Mouse (Mus musculus): ENCODE measurements around the gene Olfr279. TPM values are rescaled to one million over a fixed set of nuclear protein-coding genes. Genes with fewer than 3 reads are reported as not detected.
"Not testable (repeated sequence)": the region's sequence is repeated elsewhere in the genome, so short reads cannot be mapped to it uniquely, and the experiment has no call there.

Olfr279 gene
- polyA plus RNA-seq, 1 experiment from 2014 or later: not detected

DNA sequence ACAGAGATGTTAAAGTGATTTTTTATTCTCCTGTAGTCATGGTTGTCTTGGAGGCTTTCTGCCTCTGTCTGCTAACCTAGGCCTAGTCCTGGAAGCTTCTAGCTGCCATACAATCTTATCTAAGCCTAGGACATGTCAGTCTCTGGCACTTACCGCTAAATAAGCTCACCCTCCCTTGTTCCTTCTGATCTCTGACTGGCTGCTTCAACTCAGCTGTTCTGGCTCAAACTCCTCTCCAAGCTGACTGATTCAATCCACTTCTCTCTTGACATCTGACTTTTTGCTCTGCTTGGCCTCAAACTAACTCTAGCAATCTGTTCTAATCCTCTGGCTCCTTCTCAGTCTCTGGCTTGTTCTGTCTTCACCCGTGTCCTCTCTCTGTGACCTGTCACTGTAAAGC, 22.6 kb downstream of the Olfr279 start:
- not testable (repeated sequence) for ATAC-seq (ENCODE audit: low FRiP score); H3K9ac ChIP-seq (ENCODE audit: low read length); H3K4me2 ChIP-seq; H3K27ac ChIP-seq (ENCODE audit: low read depth, low read length); H3K4me1 ChIP-seq (ENCODE audit: control insufficient read depth, insufficient read depth, low read length); H3K27me3 ChIP-seq (ENCODE audit: control insufficient read depth, insufficient read depth, low read length); DNase-seq (ENCODE audit: low spot score, missing footprints); H3K9me3 ChIP-seq (ENCODE audit: control insufficient read depth, low read length); H3K4me3 ChIP-seq (ENCODE audit: low read depth, low read length)
- peaks cover 11% of the 10 kb centered on the region for H3K36me3 ChIP-seq (ENCODE audit: control insufficient read depth, insufficient read depth, low read length)
- 76% methylated on average over 2 of the region's 2 CpGs for WGBS

- no peak overlapping the region for H3K27ac ChIP-seq (ENCODE audit: low read depth, low read length)
- no peaks in the 10 kb centered on the region for H3K9me3 ChIP-seq (ENCODE audit: control insufficient read depth, low read length)
- no peak overlapping the region for H3K4me3 ChIP-seq (ENCODE audit: low read depth, low read length)
- H3K4me1 ChIP-seq (ENCODE audit: control insufficient read depth, insufficient read depth, low read length): peaks cover 2% of the 10 kb centered on the region
- WGBS: 73% methylated on average over 16 of the region's 16 CpGs
- peaks cover 25% of the 10 kb centered on the region for H3K36me3 ChIP-seq (ENCODE audit: control insufficient read depth, insufficient read depth, low read length)
- ATAC-seq (ENCODE audit: low FRiP score): no peak
- no peak overlapping the region for H3K9ac ChIP-seq (ENCODE audit: low read length)
- no peaks in the 10 kb centered on the region for H3K27me3 ChIP-seq (ENCODE audit: control insufficient read depth, insufficient read depth, low read length)
- H3K4me2 ChIP-seq: no peak overlapping the region
- DNase-seq (ENCODE audit: low spot score, missing footprints): peak; percentile 94
These were observed 25.5 kb downstream of the Olfr279 start for GRCm38 (mm10) chr15:98517380-98518355.

DNA sequence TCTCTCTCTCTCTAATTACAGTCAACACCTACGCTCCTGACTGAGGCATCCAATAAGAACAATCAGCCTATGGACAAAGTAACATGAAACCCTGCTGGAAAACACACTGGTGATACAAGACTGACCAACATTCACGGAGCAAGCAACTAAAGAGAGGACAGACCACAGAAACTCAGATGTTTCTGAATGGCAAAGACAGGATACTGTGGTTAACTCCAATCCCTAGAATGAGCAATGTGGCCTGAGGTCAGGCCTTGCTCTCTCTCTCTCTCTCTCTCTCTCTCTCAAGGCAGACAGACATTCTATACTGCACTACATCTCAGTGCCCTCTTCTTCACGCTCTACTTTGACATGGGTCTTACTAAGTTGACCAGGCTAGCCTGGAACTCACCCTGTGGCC, 29.0 kb downstream of the Olfr279 start:
- H3K36me3 ChIP-seq (ENCODE audit: control insufficient read depth, insufficient read depth, low read length): peaks cover 39% of the 10 kb centered on the region
- DNase-seq (ENCODE audit: low spot score, missing footprints) (no peak), ATAC-seq (ENCODE audit: low FRiP score) (no peak)
- WGBS: 97% methylated on average over 3 of the region's 3 CpGs
- no peak overlapping the region for H3K4me2 ChIP-seq
- no peaks in the 10 kb centered on the region for H3K27me3 ChIP-seq (ENCODE audit: control insufficient read depth, insufficient read depth, low read length)
- H3K4me3 ChIP-seq (ENCODE audit: low read depth, low read length): no peak overlapping the region
- no peak overlapping the region for H3K27ac ChIP-seq (ENCODE audit: low read depth, low read length)
- no peak overlapping the region for H3K9ac ChIP-seq (ENCODE audit: low read length)
- no peaks in the 10 kb centered on the region for H3K4me1 ChIP-seq (ENCODE audit: control insufficient read depth, insufficient read depth, low read length)
- H3K9me3 ChIP-seq (ENCODE audit: control insufficient read depth, low read length): no peaks in the 10 kb centered on the region

GRCm38 (mm10) chr15:98526057-98526456, 33.9 kb downstream of the Olfr279 start:
- no peaks in the 10 kb centered on the region for H3K4me1 ChIP-seq (ENCODE audit: control insufficient read depth, insufficient read depth, low read length)
- ATAC-seq (ENCODE audit: low FRiP score): no peak
- H3K9me3 ChIP-seq (ENCODE audit: control insufficient read depth, low read length): no peaks in the 10 kb centered on the region
- DNase-seq (ENCODE audit: low spot score, missing footprints): no peak
- 88% methylated on average over 5 of the region's 5 CpGs for WGBS
- no peak overlapping the region for H3K27ac ChIP-seq (ENCODE audit: low read depth, low read length)
- no peak overlapping the region for H3K4me2 ChIP-seq
- no peaks in the 10 kb centered on the region for H3K27me3 ChIP-seq (ENCODE audit: control insufficient read depth, insufficient read depth, low read length)
- peaks cover 50% of the 10 kb centered on the region for H3K36me3 ChIP-seq (ENCODE audit: control insufficient read depth, insufficient read depth, low read length)
- H3K4me3 ChIP-seq (ENCODE audit: low read depth, low read length): no peak overlapping the region
- H3K9ac ChIP-seq (ENCODE audit: low read length): no peak overlapping the region

DNA sequence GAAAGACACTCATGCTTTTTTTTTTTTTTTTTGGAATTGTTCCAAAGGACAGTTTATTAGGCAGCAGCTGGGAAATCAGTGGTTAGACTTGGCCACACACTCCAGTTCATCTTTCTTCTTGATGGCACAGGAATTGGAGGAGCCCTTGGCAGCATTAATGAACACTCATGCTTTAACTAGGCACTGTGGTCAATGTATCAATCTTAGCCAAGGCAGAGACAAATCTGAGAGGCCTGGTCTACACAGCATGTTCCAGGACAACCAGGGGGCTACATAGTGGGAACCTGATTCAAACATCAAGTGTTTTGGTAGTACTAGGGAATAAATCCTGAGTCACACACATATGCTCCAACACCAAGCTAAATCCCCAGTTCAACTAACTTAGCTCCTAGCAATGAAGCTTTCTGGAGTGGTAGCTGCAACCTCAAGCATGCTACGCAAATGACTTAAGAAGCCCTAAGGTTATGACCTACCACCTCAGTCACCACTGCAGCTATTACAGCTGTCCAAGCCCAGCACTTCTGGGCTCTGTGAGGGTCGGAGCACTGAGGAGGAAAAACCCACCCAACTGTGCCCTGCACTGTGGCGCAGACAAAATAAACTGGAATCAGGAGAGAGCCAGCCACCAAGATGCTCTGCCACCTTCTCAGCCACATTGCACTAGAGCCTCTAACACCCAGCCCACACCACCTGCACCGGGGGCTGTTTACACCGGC, 35.0 kb downstream of the Olfr279 start:
- 94% methylated on average over 5 of the region's 5 CpGs for WGBS
- H3K27me3 ChIP-seq (ENCODE audit: control insufficient read depth, insufficient read depth, low read length): no peaks in the 10 kb centered on the region
- no peak overlapping the region for H3K4me3 ChIP-seq (ENCODE audit: low read depth, low read length)
- H3K4me2 ChIP-seq: no peak overlapping the region
- no peak overlapping the region for H3K9ac ChIP-seq (ENCODE audit: low read length)
- H3K27ac ChIP-seq (ENCODE audit: low read depth, low read length): no peak overlapping the region
- H3K4me1 ChIP-seq (ENCODE audit: control insufficient read depth, insufficient read depth, low read length): peaks cover 1% of the 10 kb centered on the region
- no peaks in the 10 kb centered on the region for H3K9me3 ChIP-seq (ENCODE audit: control insufficient read depth, low read length)
- no peak for ATAC-seq (ENCODE audit: low FRiP score)
- DNase-seq (ENCODE audit: low spot score, missing footprints): no peak
- peaks cover 47% of the 10 kb centered on the region for H3K36me3 ChIP-seq (ENCODE audit: control insufficient read depth, insufficient read depth, low read length)

GRCm38 (mm10) chr15:98528066-98528563, 35.9 kb downstream of the Olfr279 start:
- peaks cover 8% of the 10 kb centered on the region for H3K4me1 ChIP-seq (ENCODE audit: control insufficient read depth, insufficient read depth, low read length)
- H3K4me2 ChIP-seq: no peak overlapping the region
- no peaks in the 10 kb centered on the region for H3K27me3 ChIP-seq (ENCODE audit: control insufficient read depth, insufficient read depth, low read length)
- H3K36me3 ChIP-seq (ENCODE audit: control insufficient read depth, insufficient read depth, low read length): peaks cover 38% of the 10 kb centered on the region
- H3K27ac ChIP-seq (ENCODE audit: low read depth, low read length): no peak overlapping the region
- no peaks in the 10 kb centered on the region for H3K9me3 ChIP-seq (ENCODE audit: control insufficient read depth, low read length)
- DNase-seq (ENCODE audit: low spot score, missing footprints) (no peak), ATAC-seq (ENCODE audit: low FRiP score) (no peak)
- no peak overlapping the region for H3K9ac ChIP-seq (ENCODE audit: low read length)
- H3K4me3 ChIP-seq (ENCODE audit: low read depth, low read length): no peak overlapping the region
- WGBS: 93% methylated on average over 5 of the region's 5 CpGs

DNA sequence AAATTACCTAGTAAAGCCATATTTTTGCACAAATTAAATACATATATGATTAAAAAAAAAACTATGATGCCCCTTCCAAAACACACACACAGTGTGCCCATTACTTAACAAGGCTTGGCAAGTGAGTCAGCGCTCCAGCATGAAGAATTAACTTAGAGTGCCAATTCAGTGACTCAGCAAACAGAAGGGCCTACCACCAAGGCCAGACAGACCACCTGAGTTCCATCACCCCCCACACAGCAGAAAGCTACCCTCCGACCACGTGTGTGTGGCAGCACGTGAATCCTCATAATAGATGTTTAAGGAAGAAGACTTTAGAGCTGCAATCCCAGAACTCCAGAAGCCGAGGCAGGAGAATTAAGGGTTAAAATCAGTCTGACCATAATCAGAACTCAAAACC, 40.1 kb downstream of the Olfr279 start:
- no peak for DNase-seq (ENCODE audit: low spot score, missing footprints)
- Histone ChIP-seq H3K4me1 (ENCODE audit: control insufficient read depth, insufficient read depth, low read length) (peaks cover 8% of the 10 kb centered on the region), H3K27ac (ENCODE audit: low read depth, low read length) (no peak overlapping the region), H3K27me3 (ENCODE audit: control insufficient read depth, insufficient read depth, low read length) (no peaks in the 10 kb centered on the region), H3K9ac (ENCODE audit: low read length) (peak overlapping the region; percentile 98), H3K36me3 (ENCODE audit: control insufficient read depth, insufficient read depth, low read length) (peaks cover 26% of the 10 kb centered on the region), H3K9me3 (ENCODE audit: control insufficient read depth, low read length) (no peaks in the 10 kb centered on the region), H3K4me2 (peak overlapping the region; percentile 92), H3K4me3 (ENCODE audit: low read depth, low read length) (peak overlapping the region; percentile 84)
- 53% methylated on average over 5 of the region's 5 CpGs for WGBS
- no peak for ATAC-seq (ENCODE audit: low FRiP score)

- Histone ChIP-seq H3K27ac (ENCODE audit: low read depth, low read length) (no peak overlapping the region), H3K27me3 (ENCODE audit: control insufficient read depth, insufficient read depth, low read length) (no peaks in the 10 kb centered on the region), H3K9me3 (ENCODE audit: control insufficient read depth, low read length) (no peaks in the 10 kb centered on the region), H3K9ac (ENCODE audit: low read length) (peak overlapping the region; percentile 98), H3K36me3 (ENCODE audit: control insufficient read depth, insufficient read depth, low read length) (peaks cover 19% of the 10 kb centered on the region), H3K4me3 (ENCODE audit: low read depth, low read length) (peak overlapping the region; percentile 84), H3K4me2 (peak overlapping the region; percentile 92), H3K4me1 (ENCODE audit: control insufficient read depth, insufficient read depth, low read length) (peaks cover 8% of the 10 kb centered on the region)
- WGBS: 1% methylated on average over 18 of the region's 18 CpGs
- ATAC-seq (ENCODE audit: low FRiP score) (no peak), DNase-seq (ENCODE audit: low spot score, missing footprints) (peak; percentile 90)
These were observed 40.9 kb downstream of the Olfr279 start for GRCm38 (mm10) chr15:98533035-98533531.
